Mouse (Mus musculus): ENCODE measurements around the gene Clmn.

GRCm38 (mm10) chr12:104817172-104817866, 47.6 kb downstream of the Clmn start:
- no peak for TF ChIP-seq CTCF (IDR thresholded peaks at IDR 0.05; ENCODE audit: extremely low read depth, insufficient read depth, insufficient read length, insufficient replicate concordance)
- TF ChIP-seq POLR2A (IDR thresholded peaks at IDR 0.05; ENCODE audit: low read depth, low read length): no peak

All from spleen, adult 2 months (tissue).